Comparison of ENCODE assay signal across 8 mouse cellular contexts in the genomic region with DNA sequence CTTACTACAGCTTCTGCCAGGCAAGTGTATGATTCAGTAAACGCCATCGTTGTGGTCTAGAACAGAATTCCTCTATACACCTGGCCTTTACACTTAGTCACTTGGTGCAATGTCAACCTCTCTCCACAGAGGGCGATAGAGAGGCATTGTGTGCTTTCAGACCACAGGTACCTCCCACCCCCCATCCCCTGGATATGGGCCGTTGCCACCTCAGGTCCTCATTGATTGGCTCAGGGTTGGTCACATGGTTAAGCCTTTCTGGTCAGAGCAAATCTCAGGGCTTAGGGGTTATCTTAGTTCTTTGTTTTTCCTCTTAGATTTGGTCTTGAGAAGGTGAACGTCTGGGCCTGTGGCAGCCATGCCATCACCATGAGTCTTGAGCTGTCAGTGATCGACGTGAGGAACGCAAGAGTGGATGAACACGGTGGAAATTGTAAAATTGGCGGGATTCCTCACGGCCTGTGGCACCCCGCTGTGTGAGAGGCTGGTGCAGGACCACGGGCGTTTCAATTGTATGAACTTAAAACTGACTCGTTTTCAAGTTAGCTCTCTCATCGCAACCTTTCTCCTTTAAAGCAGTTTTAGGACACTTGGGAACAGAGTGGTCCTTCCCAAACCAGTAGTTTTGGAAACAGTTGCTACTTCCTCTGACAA. TPM values are rescaled to one million over a fixed set of nuclear protein-coding genes. Genes with fewer than 3 reads are reported as not detected.
DNase-seq lines count a peak whose midpoint lies in the region; ATAC-seq and TF ChIP-seq lines count a peak whose summit lies in the region.

No protein-coding gene starts in this region.

- intact Hi-C loops in left cerebral cortex, postnatal 36 days (cut with DNase I): no loop called here

- no peak for TF ChIP-seq POLR2A in CH12.LX (IDR thresholded peaks at IDR 0.05; ENCODE audit: low read depth, low read length)

- H3K4me3 ChIP-seq in CH12.LX (replicated peaks in 1 of 3; ENCODE audit: low read depth in 2 of 3, low read length in 2 of 3, poor library complexity in 1 of 3): no peak overlapping the region
- H3K4me3 ChIP-seq in embryonic facial prominence, embryonic 14.5 days (ENCODE audit: low read depth, low read length): no peak overlapping the region
- no peak overlapping the region for H3K4me3 ChIP-seq in kidney, postnatal 0 days (replicated peaks; ENCODE audit: low read depth, low read length)
- H3K4me3 ChIP-seq in midbrain, embryonic 10.5 days: peak overlapping the region; percentile 40

- dilution Hi-C loops in CH12.LX (cut with MboI; ENCODE audit: extremely low pct_ligation_motif_present, extremely low pct_unique_long_range_greater_than_20kb, low sequenced_read_pairs): no loop called here

- no peak overlapping the region for H3K27ac ChIP-seq in CH12.LX (ENCODE audit: insufficient read depth, low read depth)
- H3K27ac ChIP-seq in embryonic facial prominence, embryonic 14.5 days (replicated peaks; ENCODE audit: low read depth, low read length): no peak overlapping the region
- no peak overlapping the region for H3K27ac ChIP-seq in kidney, postnatal 0 days
- H3K27ac ChIP-seq in midbrain, embryonic 10.5 days (replicated peaks): peak overlapping the region; percentile 52; the same call in 1 of the 2 replicates

- peak; percentile 38; the same call in 1 of the 2 replicates for ATAC-seq in embryonic facial prominence, embryonic 14.5 days (ENCODE audit: low read depth)
- ATAC-seq in kidney, postnatal 0 days (replicated peaks; ENCODE audit: low FRiP score, low read depth): peak; percentile 71

- peak; percentile 19 for DNase-seq in 416B (ENCODE audit: low read depth)
- peak; percentile 58 for DNase-seq in CH12.LX (ENCODE audit: extremely low read depth)
- peak; percentile 61 for DNase-seq in embryonic facial prominence, embryonic 14.5 days (ENCODE audit: low spot score)
- peak; percentile 55 for DNase-seq in kidney, postnatal 0 days (ENCODE audit: low spot score)
- peak; percentile 60 for DNase-seq in midbrain, embryonic 10.5 days (ENCODE audit: low spot score)
- DNase-seq in thymus, postnatal 14 days: peak; percentile 50
- DNase-seq in left cerebral cortex, postnatal 36 days (ENCODE audit: low spot score in 2 of 2): no peak
- DNase-seq in gastrocnemius, postnatal 10 days: no peak

- TF ChIP-seq CTCF in CH12.LX (conservative IDR thresholded peaks at IDR 0.05 in 1 of 2, IDR thresholded peaks at IDR 0.05 in 1 of 2; ENCODE audit: low read depth in 2 of 2, low read length in 2 of 2): peak; percentile 51 to 77; a peak in 3 of 4 replicates
- TF ChIP-seq CTCF in kidney, postnatal 0 days (IDR thresholded peaks at IDR 0.05; ENCODE audit: low read depth): peak; percentile 78

- H3K9ac ChIP-seq in CH12.LX (ENCODE audit: insufficient read depth, low read depth): no peak overlapping the region
- no peak overlapping the region for H3K9ac ChIP-seq in embryonic facial prominence, embryonic 14.5 days (ENCODE audit: low read depth, low read length)
- H3K9ac ChIP-seq in kidney, postnatal 0 days (ENCODE audit: low read depth, low read length): no peak overlapping the region

- no peaks in the 10 kb centered on the region for H3K79me2 ChIP-seq in CH12.LX (replicated peaks; ENCODE audit: control insufficient read depth, extremely low read depth, insufficient read depth, poor library complexity, severe bottlenecking)

- no peaks in the 10 kb centered on the region for H3K36me3 ChIP-seq in CH12.LX (replicated peaks in 1 of 2; ENCODE audit: control insufficient read depth in 1 of 2, insufficient read depth in 1 of 2, low read length in 1 of 2)
- no peaks in the 10 kb centered on the region for H3K36me3 ChIP-seq in embryonic facial prominence, embryonic 14.5 days (ENCODE audit: control insufficient read depth, insufficient read depth, low read length)
- H3K36me3 ChIP-seq in kidney, postnatal 0 days (ENCODE audit: insufficient read depth, low read length): no peaks in the 10 kb centered on the region
- H3K36me3 ChIP-seq in midbrain, embryonic 10.5 days: no peaks in the 10 kb centered on the region

- peaks cover 21% of the 10 kb centered on the region for H3K27me3 ChIP-seq in CH12.LX (replicated peaks)
- no peaks in the 10 kb centered on the region for H3K27me3 ChIP-seq in embryonic facial prominence, embryonic 14.5 days (replicated peaks; ENCODE audit: control insufficient read depth, insufficient read depth, low read length)
- no peaks in the 10 kb centered on the region for H3K27me3 ChIP-seq in kidney, postnatal 0 days (ENCODE audit: insufficient read depth, low read length)
- H3K27me3 ChIP-seq in midbrain, embryonic 10.5 days (ENCODE audit: low read depth, poor library complexity, severe bottlenecking): peaks cover 8% of the 10 kb centered on the region

- H3K9me3 ChIP-seq in CH12.LX (replicated peaks; ENCODE audit: low read length): no peaks in the 10 kb centered on the region
- H3K9me3 ChIP-seq in embryonic facial prominence, embryonic 14.5 days (ENCODE audit: control insufficient read depth, low read length): no peaks in the 10 kb centered on the region
- no peaks in the 10 kb centered on the region for H3K9me3 ChIP-seq in kidney, postnatal 0 days (replicated peaks; ENCODE audit: low read length)
- H3K9me3 ChIP-seq in midbrain, embryonic 10.5 days (replicated peaks): no peaks in the 10 kb centered on the region

- no peak; the same call in none of the 2 replicates for TF ChIP-seq RAD21 in CH12.LX (IDR thresholded peaks at IDR 0.05; ENCODE audit: low read depth, low read length)

- H3K4me1 ChIP-seq in CH12.LX (ENCODE audit: control insufficient read depth in 1 of 2, insufficient read depth in 2 of 2): peaks cover 10 to 14% of the 10 kb centered on the region in 2 experiments
- no peaks in the 10 kb centered on the region for H3K4me1 ChIP-seq in embryonic facial prominence, embryonic 14.5 days (ENCODE audit: control insufficient read depth, insufficient read depth, low read length)
- no peaks in the 10 kb centered on the region for H3K4me1 ChIP-seq in kidney, postnatal 0 days (replicated peaks; ENCODE audit: insufficient read depth, low read length)
- peaks cover 8% of the 10 kb centered on the region for H3K4me1 ChIP-seq in midbrain, embryonic 10.5 days

- in situ Hi-C loops in CH12.LX (cut with MboI; ENCODE audit: low pct_ligation_motif_present, low pct_unique_long_range_greater_than_20kb, low sequenced_read_pairs): loop anchor here (5.0 to 10.0 kb wide), 2 partner anchors 195 to 382 kb away; no protein-coding TSS in a partner anchor

- WGBS in embryonic facial prominence, embryonic 14.5 days: 13% methylated on average over 16 of the region's 16 CpGs
- WGBS in kidney, postnatal 0 days: 18% methylated on average over 16 of the region's 16 CpGs
- WGBS in midbrain, embryonic 10.5 days: 11% methylated on average over 16 of the region's 16 CpGs

- no peak for TF ChIP-seq EP300 in CH12.LX (IDR thresholded peaks at IDR 0.05; ENCODE audit: low read length)

- H3K4me2 ChIP-seq in CH12.LX (ENCODE audit: insufficient read depth, low read depth, poor library complexity, severe bottlenecking): no peak overlapping the region
- peak overlapping the region; percentile 7 for H3K4me2 ChIP-seq in embryonic facial prominence, embryonic 14.5 days (ENCODE audit: low read depth, low read length)
- H3K4me2 ChIP-seq in kidney, postnatal 0 days (ENCODE audit: low read length): no peak overlapping the region

RNA-seq across cellular contexts. Expression of gene Mocs3, which starts 22.3 kb away (rescaled TPM):
- total RNA-seq in CH12.LX (2012; rRNA removed) (10.6 and 13.3 TPM in 2 replicates), CH12.LX (2014; rRNA removed) (8.0 and 9.5 TPM in 2 replicates)
- polyA plus RNA-seq in CH12.LX (2012; ENCODE audit: insufficient read length, low read depth): 7.2 and 7.6 TPM in 2 replicates
- 8.8 and 8.9 TPM in 2 replicates for polyA plus RNA-seq in embryonic facial prominence, embryonic 14.5 days (2014; fragmentation: Nextera tagmentation; extraction: Ambion mirVana)
- 7.7 and 9.3 TPM in 2 replicates for polyA plus RNA-seq in kidney, postnatal 0 days (2015; fragmentation: Nextera tagmentation; extraction: Ambion mirVana)
- polyA plus RNA-seq in midbrain, embryonic 10.5 days (2016; fragmentation: Nextera tagmentation; extraction: Ambion mirVana): 6.9 and 7.0 TPM in 2 replicates
- 10 to 100 TPM; 17.5 to 21.3 TPM for total RNA-seq in left cerebral cortex, postnatal 36 days (2021)
- 1 to 10 TPM; 3.5 to 4.3 TPM for total RNA-seq in gastrocnemius, postnatal 10 days (2021)

RNA-seq across cellular contexts. Expression of gene Dpm1, which starts 22.4 kb away (rescaled TPM):
- 28.5 and 34.5 TPM in 2 replicates for total RNA-seq in CH12.LX (2012; rRNA removed)
- 52.9 and 55.3 TPM in 2 replicates for total RNA-seq in CH12.LX (2014; rRNA removed)
- polyA plus RNA-seq in CH12.LX (2012; ENCODE audit: insufficient read length, low read depth): 30.7 and 54.9 TPM in 2 replicates
- 84.6 and 86.6 TPM in 2 replicates for polyA plus RNA-seq in embryonic facial prominence, embryonic 14.5 days (2014; fragmentation: Nextera tagmentation; extraction: Ambion mirVana)
- polyA plus RNA-seq in kidney, postnatal 0 days (2015; fragmentation: Nextera tagmentation; extraction: Ambion mirVana): 154 and 169 TPM in 2 replicates
- 86.0 and 88.9 TPM in 2 replicates for polyA plus RNA-seq in midbrain, embryonic 10.5 days (2016; fragmentation: Nextera tagmentation; extraction: Ambion mirVana)
- 10 to 100 TPM; 54.0 to 74.1 TPM for total RNA-seq in left cerebral cortex, postnatal 36 days (2021)
- 10 to 100 TPM; 49.7 to 54.9 TPM for total RNA-seq in gastrocnemius, postnatal 10 days (2021)

RNA-seq across cellular contexts. Expression of gene Gm20716, which starts 22.6 kb away (rescaled TPM):
- total RNA-seq in CH12.LX (2012; rRNA removed) (26.1 and 27.8 TPM in 2 replicates), CH12.LX (2014; rRNA removed) (26.9 and 28.6 TPM in 2 replicates)
- polyA plus RNA-seq in CH12.LX (2012; ENCODE audit: insufficient read length, low read depth): 30.7 and 34.8 TPM in 2 replicates
- 21.5 and 22.0 TPM in 2 replicates for polyA plus RNA-seq in embryonic facial prominence, embryonic 14.5 days (2014; fragmentation: Nextera tagmentation; extraction: Ambion mirVana)
- polyA plus RNA-seq in kidney, postnatal 0 days (2015; fragmentation: Nextera tagmentation; extraction: Ambion mirVana): 8.3 and 11.1 TPM in 2 replicates
- 17.2 and 18.1 TPM in 2 replicates for polyA plus RNA-seq in midbrain, embryonic 10.5 days (2016; fragmentation: Nextera tagmentation; extraction: Ambion mirVana)
- total RNA-seq in left cerebral cortex, postnatal 36 days (2021): 10 to 100 TPM; 25.8 to 37.3 TPM
- 10 to 100 TPM; 14.6 to 19.5 TPM for total RNA-seq in gastrocnemius, postnatal 10 days (2021)

RNA-seq across cellular contexts. Expression of gene Kcng1, which starts 28.8 kb away (rescaled TPM):
- total RNA-seq in CH12.LX (2012; rRNA removed) (not detected in 2 replicates), CH12.LX (2014; rRNA removed) (not detected in 2 replicates)
- polyA plus RNA-seq in CH12.LX (2012; ENCODE audit: insufficient read length, low read depth): 0.14 and 0.16 TPM in 2 replicates
- 1.1 and 1.4 TPM in 2 replicates for polyA plus RNA-seq in embryonic facial prominence, embryonic 14.5 days (2014; fragmentation: Nextera tagmentation; extraction: Ambion mirVana)
- 0.76 and 0.83 TPM in 2 replicates for polyA plus RNA-seq in kidney, postnatal 0 days (2015; fragmentation: Nextera tagmentation; extraction: Ambion mirVana)
- polyA plus RNA-seq in midbrain, embryonic 10.5 days (2016; fragmentation: Nextera tagmentation; extraction: Ambion mirVana): 4.2 and 4.4 TPM in 2 replicates
- total RNA-seq in left cerebral cortex, postnatal 36 days (2021): 10 to 100 TPM; 25.4 to 38.6 TPM
- total RNA-seq in gastrocnemius, postnatal 10 days (2021): under 1 TPM; 0.23 to 0.35 TPM

RNA-seq across cellular contexts. Expression of gene Adnp, which starts 45.9 kb away (rescaled TPM):
- total RNA-seq in CH12.LX (2012; rRNA removed) (3.3 and 3.5 TPM in 2 replicates), CH12.LX (2014; rRNA removed) (1.3 TPM in 2 replicates)
- 11.8 and 12.9 TPM in 2 replicates for polyA plus RNA-seq in CH12.LX (2012; ENCODE audit: insufficient read length, low read depth)
- 2.5 and 3.3 TPM in 2 replicates for polyA plus RNA-seq in embryonic facial prominence, embryonic 14.5 days (2014; fragmentation: Nextera tagmentation; extraction: Ambion mirVana)
- 6.0 and 13.1 TPM in 2 replicates for polyA plus RNA-seq in kidney, postnatal 0 days (2015; fragmentation: Nextera tagmentation; extraction: Ambion mirVana)
- polyA plus RNA-seq in midbrain, embryonic 10.5 days (2016; fragmentation: Nextera tagmentation; extraction: Ambion mirVana): 1.7 and 2.5 TPM in 2 replicates
- 10 to 100 TPM; 80.9 to 85.3 TPM for total RNA-seq in left cerebral cortex, postnatal 36 days (2021)
- 10 to 100 TPM; 28.4 to 33.5 TPM for total RNA-seq in gastrocnemius, postnatal 10 days (2021)

Comparison
In these comparisons a context has a peak if more than half of its experiments do, and no peak if none do; other contexts are left out.
1. DNase-seq: peak in 416B (single experiment), CH12.LX (single experiment), embryonic facial prominence, embryonic 14.5 days (single experiment), kidney, postnatal 0 days (single experiment), midbrain, embryonic 10.5 days (single experiment) and thymus, postnatal 14 days (single experiment); none in left cerebral cortex, postnatal 36 days (0 of 2) and gastrocnemius, postnatal 10 days (single experiment).